Mouse (Mus musculus) midbrain, embryonic 11.5 days (tissue): Measurements from ENCODE around the gene Foxp1. TPM values are rescaled to one million over a fixed set of nuclear protein-coding genes. Genes with fewer than 3 reads are reported as not detected.

ENCODE experiments used
- ATAC-seq: fragments of 200-750 bp; cut with Nextera tagmentation; 2 replicates; pipeline ENCODE4 v1.8.0; 2017; ENCODE audit warnings: moderate TSS enrichment, moderate library complexity; ENCODE audit not compliant: low FRiP score
- DNase-seq: peaks from one replicate; pipeline ENCODE4 v3.0.0; 2015; ENCODE audit warnings: low spot score; ENCODE audit errors: missing footprints
- H3K27ac ChIP-seq: fragments of 300-500 bp; sonication (generic); 2 replicates; pipeline ENCODE4 v1.5.1; 2014; ENCODE audit warnings: low read depth, low read length
- H3K27me3 ChIP-seq: fragments of 300-500 bp; sonication (generic); 2 replicates; pipeline ENCODE4 v1.6.1; 2014; ENCODE audit warnings: mild to moderate bottlenecking, low read length, moderate library complexity, mixed read lengths; ENCODE audit not compliant: control insufficient read depth, insufficient read depth
- H3K36me3 ChIP-seq: fragments of 300-500 bp; sonication (generic); 2 replicates; pipeline ENCODE4 v1.6.1; 2014; ENCODE audit warnings: mild to moderate bottlenecking, low read length, moderate library complexity, mixed read lengths; ENCODE audit not compliant: control insufficient read depth, insufficient read depth
- H3K4me1 ChIP-seq: fragments of 300-500 bp; sonication (generic); 2 replicates; pipeline ENCODE4 v1.6.1; 2014; ENCODE audit warnings: low read length; ENCODE audit not compliant: control insufficient read depth, insufficient read depth
- H3K4me2 ChIP-seq: fragments of 300-500 bp; sonication (generic); 2 replicates; pipeline ENCODE4 v1.6.1; 2014; ENCODE audit warnings: mild to moderate bottlenecking, moderate library complexity
- H3K4me3 ChIP-seq: fragments of 300-500 bp; sonication (generic); 2 replicates; pipeline ENCODE4 v1.5.1; 2014; ENCODE audit warnings: low read depth, low read length
- H3K9ac ChIP-seq: fragments of 300-500 bp; sonication (generic); 2 replicates; pipeline ENCODE4 v1.6.1; 2014; ENCODE audit warnings: low read length
- H3K9me3 ChIP-seq: fragments of 300-500 bp; sonication (generic); 2 replicates; pipeline ENCODE4 v1.6.1; 2016; ENCODE audit warnings: low read length; ENCODE audit not compliant: control insufficient read depth
- WGBS: fragments of 180-500 bp; shearing (Covaris S2); extraction: QIAGEN DNeasy Blood & Tissue Kit; methylation state at CpG from one replicate; pipeline ENCODE4 v1.1.7; 2014; 5-methylcytosine and 5-hydroxymethylcytosine counted together
- polyA plus RNA-seq: library from polyadenylated mRNA; unstranded; fragments of >200 nt; fragmentation: Nextera tagmentation; extraction: Ambion mirVana; gene quantifications from 2 replicates; pipeline ENCODE4 v1.2.1, GENCODE M21; 2014

The Foxp1 gene
- polyA plus RNA-seq, 1 experiment from 2014 or later: 86.2 TPM

DNA sequence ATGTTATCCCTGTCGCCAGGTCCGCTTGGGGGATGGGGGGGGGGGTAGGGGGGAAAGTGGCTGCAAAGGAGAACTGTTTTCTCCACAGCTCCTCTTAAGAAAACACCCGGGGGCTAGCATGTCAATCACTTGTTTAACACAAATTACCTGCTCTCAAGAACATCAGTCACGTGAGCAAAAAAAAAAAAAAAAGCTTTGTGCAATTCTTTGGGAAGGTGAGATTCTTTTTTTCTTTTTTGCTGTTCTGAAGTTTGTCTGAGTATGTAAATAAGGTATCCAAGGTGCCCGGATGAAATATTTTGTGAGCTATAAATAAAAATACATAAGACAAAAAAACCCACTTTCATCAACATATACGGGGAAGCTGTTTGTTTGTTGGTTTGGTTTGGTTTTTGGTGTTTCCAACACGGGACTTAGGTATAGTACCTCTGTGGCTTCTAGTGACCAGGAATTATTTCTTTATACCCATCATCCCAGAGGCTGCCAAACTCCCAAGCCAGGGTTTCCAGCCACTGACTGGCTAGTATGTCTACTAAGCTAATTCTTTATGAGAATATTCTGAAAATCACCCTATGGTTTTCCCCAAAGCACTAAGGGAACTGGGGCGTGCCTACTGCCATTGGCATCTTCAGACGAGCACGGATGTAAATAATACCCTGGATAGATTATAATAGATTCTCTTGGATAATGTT is 1.3 kb upstream of the Foxp1 start:
- Histone ChIP-seq H3K9me3 (peaks cover 7% of the 10 kb centered on the region; the same call in 1 of the 2 replicates), H3K27ac (peak overlapping the region; percentile 99), H3K27me3 (no peaks in the 10 kb centered on the region), H3K4me2 (peak overlapping the region; percentile 94), H3K4me1 (peaks cover 5% of the 10 kb centered on the region), H3K4me3 (peak overlapping the region; percentile 82), H3K9ac (peak overlapping the region; percentile 97), H3K36me3 (0 out of 2 replicates have a peak, but pooled peaks cover 2% of the 10 kb centered on the region)
- DNase-seq (peak; percentile 89), ATAC-seq (no peak)
- WGBS: 34% methylated on average over 10 of the region's 10 CpGs

DNA sequence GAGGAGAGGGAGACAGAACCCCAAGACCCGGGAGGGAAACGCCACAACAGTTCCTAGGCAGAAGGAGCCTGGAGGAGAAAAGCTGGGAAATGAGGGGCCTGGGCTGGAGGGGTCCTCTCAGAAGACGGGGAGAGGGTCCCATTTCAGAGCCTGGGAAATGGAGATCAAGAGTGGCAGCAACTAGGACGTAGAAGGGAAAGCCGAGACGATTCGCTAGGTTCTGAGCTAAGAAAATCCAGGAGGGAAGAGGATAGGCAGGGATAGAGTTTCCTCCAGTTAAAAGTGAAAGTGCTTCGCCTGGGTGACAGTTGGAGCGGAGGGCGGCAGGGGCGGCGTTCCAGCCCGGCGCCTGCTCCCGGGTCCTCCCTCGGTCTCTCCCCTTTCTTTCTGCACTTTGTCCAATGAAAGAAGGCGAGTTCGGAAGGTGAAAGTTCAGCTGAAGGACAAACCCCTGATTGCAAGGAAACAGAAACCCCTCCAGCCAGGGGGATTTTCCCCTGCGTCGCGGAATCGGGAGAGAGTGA is 650 bp upstream of the Foxp1 start:
- ATAC-seq: peak; percentile 47
- DNase-seq: peak; percentile 98
- Histone ChIP-seq H3K4me3 (peak overlapping the region; percentile 82), H3K4me2 (peak overlapping the region; percentile 94), H3K9ac (peak overlapping the region; percentile 97), H3K27ac (peak overlapping the region; percentile 99), H3K4me1 (peaks cover 7% of the 10 kb centered on the region), H3K9me3 (peaks cover 7% of the 10 kb centered on the region; the same call in 1 of the 2 replicates), H3K36me3 (0 out of 2 replicates have a peak, but pooled peaks cover 2% of the 10 kb centered on the region), H3K27me3 (no peaks in the 10 kb centered on the region)
- WGBS: under 1% methylated on average over 22 of the region's 22 CpGs

DNA sequence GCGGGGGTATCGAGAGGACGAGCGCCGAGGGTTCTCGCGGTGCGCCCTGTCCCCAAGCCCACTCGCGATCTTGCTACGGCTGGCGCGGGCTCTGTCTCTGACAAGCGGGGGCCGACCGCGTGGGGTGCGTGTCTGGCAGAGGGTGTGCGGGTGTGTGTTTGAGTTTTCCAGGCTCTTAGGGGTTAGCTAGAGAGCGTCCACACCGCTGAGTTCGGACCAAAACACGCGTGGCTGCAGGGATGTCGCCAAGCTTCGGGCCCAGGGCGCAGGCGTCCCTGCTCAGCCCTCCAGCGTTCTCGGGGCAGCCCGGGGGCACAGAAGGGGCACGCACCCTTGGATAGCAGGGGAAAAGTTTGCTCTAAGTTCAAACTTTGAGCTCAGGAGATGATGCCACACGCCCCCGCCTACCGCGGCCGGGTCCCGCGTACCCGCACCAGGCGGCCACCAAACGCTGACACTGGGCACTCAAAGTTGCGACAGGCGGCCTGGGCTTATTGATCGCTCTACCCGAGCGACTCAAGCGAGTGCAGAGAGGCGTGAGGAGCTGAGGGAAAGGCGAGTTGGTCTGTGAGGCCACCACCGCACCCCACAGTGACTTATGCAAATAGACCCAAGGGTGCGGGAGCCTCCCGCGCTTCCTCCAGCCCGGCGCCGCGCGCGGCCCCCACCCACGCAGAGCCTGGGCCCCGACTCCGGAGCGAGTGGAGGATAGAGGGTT is 721 bp downstream of the Foxp1 start:
- no peaks in the 10 kb centered on the region for H3K9me3 ChIP-seq
- peaks cover 10% of the 10 kb centered on the region for H3K4me1 ChIP-seq
- H3K27me3 ChIP-seq: no peaks in the 10 kb centered on the region
- ATAC-seq (peak; percentile 28), DNase-seq (peak; percentile 94)
- H3K4me3 ChIP-seq: peak overlapping the region; percentile 82
- H3K27ac ChIP-seq: peak overlapping the region; percentile 99
- peak overlapping the region; percentile 97 for H3K9ac ChIP-seq
- H3K36me3 ChIP-seq: no peaks in the 10 kb centered on the region
- H3K4me2 ChIP-seq: peak overlapping the region; percentile 94
- WGBS: under 1% methylated on average over 64 of the region's 64 CpGs

DNA sequence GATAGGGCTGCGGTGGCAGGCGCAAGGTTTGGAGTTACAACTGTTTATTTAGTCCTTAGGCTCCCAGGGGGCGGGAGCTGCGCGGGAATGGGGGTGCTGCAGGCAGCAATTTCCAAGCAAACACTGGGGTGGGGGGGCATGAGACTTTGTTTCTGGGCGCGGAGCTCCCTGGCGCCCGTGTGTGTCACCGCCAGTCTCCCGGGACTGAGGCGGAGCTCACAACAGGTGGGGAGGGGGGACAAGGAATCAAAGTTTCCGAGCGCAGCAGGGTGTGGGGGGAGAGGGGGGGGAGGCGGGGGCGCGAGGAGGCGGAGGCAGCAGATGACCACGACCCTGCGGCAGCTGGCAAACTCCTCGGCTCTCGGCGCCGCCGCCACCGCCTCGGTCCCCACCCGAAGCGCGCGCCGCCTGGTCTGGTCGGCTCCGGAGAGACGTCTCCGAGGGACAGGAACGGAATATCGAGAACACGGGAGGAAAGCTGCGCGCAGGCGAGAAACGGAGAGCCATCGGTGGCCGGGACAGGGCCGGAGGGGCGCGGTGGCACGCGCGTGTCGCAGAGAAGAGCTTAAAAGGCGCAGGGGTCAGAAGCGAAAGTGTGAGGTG is 1.4 kb downstream of the Foxp1 start:
- H3K4me1 ChIP-seq: peaks cover 13% of the 10 kb centered on the region
- ATAC-seq (peak; percentile 64), DNase-seq (peak; percentile 96)
- H3K9ac ChIP-seq: peak overlapping the region; percentile 97
- H3K4me2 ChIP-seq: peak overlapping the region; percentile 94
- no peaks in the 10 kb centered on the region for H3K27me3 ChIP-seq
- H3K27ac ChIP-seq: peak overlapping the region; percentile 99
- peak overlapping the region; percentile 82 for H3K4me3 ChIP-seq
- H3K9me3 ChIP-seq: no peaks in the 10 kb centered on the region
- H3K36me3 ChIP-seq: no peaks in the 10 kb centered on the region
- under 1% methylated on average over 54 of the region's 54 CpGs for WGBS

DNA sequence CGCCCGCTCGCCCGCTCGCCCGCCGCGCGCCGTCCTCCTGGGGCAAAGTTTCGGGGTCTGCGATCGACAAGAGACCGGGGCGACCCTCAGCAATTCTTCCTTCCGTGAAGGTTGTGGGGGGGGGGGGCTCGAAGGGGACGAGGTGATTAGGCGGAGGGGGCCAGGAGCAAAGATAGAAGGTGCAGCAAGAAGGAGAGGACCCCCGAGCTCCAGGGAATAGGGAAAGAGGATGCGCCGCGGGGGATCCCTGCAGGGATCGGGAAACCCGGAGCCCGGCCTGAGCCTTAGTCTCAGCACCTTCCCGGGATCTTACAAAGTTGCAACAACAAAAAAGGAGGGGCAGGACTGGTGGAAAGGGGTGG is 1.9 kb downstream of the Foxp1 start:
- Histone ChIP-seq H3K4me3 (peak overlapping the region; percentile 82), H3K4me1 (peaks cover 16% of the 10 kb centered on the region), H3K9ac (peak overlapping the region; percentile 97), H3K4me2 (peak overlapping the region; percentile 94), H3K9me3 (no peaks in the 10 kb centered on the region), H3K27me3 (no peaks in the 10 kb centered on the region), H3K27ac (peak overlapping the region; percentile 99; the same call in 1 of the 2 replicates), H3K36me3 (no peaks in the 10 kb centered on the region)
- DNase-seq: peak; percentile 93
- WGBS: 0% methylated on average over 27 of the region's 27 CpGs
- no peak; the same call in 1 of the 2 replicates for ATAC-seq

DNA sequence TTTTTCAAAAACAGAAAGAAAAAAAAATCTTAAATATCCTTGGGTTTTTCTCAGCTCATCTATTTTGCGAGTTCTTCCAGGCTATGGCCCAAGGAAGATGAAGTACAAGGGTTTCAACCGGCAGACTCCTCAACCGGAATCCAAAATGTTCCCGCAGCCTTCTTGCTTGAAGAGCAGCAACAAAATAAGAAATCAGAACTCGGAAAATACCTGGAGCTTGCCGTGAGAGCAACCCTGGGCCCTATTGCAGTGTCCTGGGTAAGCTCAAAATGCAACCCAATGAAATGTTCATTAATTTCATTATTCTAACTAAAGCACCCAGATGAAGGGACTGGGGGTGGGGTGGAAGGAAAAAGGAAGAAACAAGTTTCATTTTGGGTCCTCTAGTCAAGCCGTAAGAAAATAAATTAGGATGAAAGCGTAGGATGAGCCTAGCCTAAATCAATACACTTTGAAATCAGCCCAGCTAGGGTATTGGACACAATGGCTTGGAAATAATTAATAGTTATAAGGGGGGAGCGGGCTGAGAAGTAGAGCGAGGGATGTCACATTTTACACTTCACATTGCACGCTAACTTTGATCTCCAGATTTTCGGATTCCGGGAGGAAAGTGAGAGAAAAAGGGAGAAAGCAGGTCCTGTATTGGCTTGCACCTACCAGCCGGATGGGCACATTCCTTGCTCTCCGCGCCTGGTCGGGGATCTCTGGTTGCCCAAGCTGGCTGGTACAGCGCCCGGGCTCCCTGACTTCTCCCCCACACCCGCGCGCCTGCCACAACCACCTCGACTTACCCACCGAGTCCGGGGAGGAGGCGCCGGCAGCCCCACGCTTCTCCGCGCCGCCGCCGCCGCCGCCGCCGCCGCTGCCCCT is 2.5 kb downstream of the Foxp1 start:
- H3K27ac ChIP-seq: peak overlapping the region; percentile 99; the same call in 1 of the 2 replicates
- ATAC-seq (peak; percentile 5; the same call in 1 of the 2 replicates), DNase-seq (peak; percentile 96)
- H3K36me3 ChIP-seq: no peaks in the 10 kb centered on the region
- H3K4me2 ChIP-seq: peak overlapping the region; percentile 94
- peaks cover 17% of the 10 kb centered on the region for H3K4me1 ChIP-seq
- peak overlapping the region; percentile 97 for H3K9ac ChIP-seq
- WGBS: under 1% methylated on average over 35 of the region's 38 CpGs
- H3K4me3 ChIP-seq: peak overlapping the region; percentile 82
- no peaks in the 10 kb centered on the region for H3K27me3 ChIP-seq
- H3K9me3 ChIP-seq: no peaks in the 10 kb centered on the region

DNA sequence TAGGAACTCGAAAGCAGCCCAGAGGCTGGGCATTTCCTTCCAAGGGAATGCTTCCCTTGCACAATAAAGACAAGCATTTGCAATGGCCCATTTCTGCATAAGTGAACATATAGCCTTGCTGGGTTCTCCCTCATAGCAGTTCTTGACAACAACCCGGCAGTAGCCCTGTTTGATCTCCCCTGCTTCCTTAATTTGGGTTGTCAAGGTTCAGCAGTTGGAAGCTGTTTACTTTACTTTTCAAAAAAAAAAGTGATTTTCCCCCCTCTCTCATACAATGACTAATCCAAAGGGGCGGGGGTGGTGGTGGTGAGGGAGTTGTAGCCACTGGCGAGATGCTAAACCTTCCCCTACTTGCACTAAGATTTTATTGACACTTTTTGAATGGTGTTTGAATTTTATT is 3.5 kb downstream of the Foxp1 start:
- Histone ChIP-seq H3K27me3 (no peaks in the 10 kb centered on the region), H3K27ac (no peak overlapping the region), H3K9ac (no peak overlapping the region), H3K9me3 (no peaks in the 10 kb centered on the region), H3K4me3 (peak overlapping the region; percentile 3; the same call in 1 of the 2 replicates), H3K4me1 (peaks cover 17% of the 10 kb centered on the region), H3K4me2 (peak overlapping the region; percentile 94; the same call in 1 of the 2 replicates), H3K36me3 (no peaks in the 10 kb centered on the region)
- peak; percentile 89 for DNase-seq
- ATAC-seq: no peak
- WGBS: 4% methylated on average over 4 of the region's 4 CpGs

DNA sequence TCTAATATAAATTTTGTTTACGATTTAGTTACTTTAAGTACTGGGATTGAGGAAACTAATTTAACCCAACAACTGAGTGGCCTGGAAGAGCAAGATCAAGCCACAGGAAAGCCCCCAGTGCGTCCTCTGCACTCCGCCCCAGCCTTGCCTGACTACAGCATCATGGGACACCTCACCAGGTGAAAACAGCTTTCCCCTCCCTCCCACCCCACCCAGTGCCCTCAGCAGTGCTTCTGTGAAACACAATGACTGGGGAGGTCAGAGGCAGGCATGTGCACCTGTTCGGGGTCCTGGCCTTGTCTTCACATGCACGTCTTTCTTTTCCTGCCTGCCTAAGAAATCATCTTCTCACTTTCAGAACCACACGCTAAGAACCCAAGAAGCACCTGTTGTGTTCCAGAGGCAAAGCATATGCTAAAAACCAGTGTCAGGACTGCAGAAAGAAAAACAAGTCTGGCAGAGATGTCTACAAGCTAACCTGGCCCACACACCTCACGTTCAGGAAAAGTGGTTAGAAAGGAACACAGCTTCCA is 6.8 kb downstream of the Foxp1 start:
- no peak overlapping the region for H3K27ac ChIP-seq
- no peak overlapping the region for H3K4me3 ChIP-seq
- 71% methylated on average over 7 of the region's 7 CpGs for WGBS
- H3K9ac ChIP-seq: no peak overlapping the region
- DNase-seq (no peak), ATAC-seq (no peak)
- H3K4me2 ChIP-seq: no peak overlapping the region
- no peaks in the 10 kb centered on the region for H3K36me3 ChIP-seq
- no peaks in the 10 kb centered on the region for H3K9me3 ChIP-seq
- H3K4me1 ChIP-seq: peaks cover 17% of the 10 kb centered on the region
- H3K27me3 ChIP-seq: no peaks in the 10 kb centered on the region
